Mouse (Mus musculus) ES-Bruce4 (cell line): ENCODE measurements around the gene Osbpl6.

Experiments used
- CTCF ChIP-seq: IDR thresholded peaks from one replicate; pipeline ENCODE4 v1.8.1; 2011; ENCODE audit warnings: low read depth, low read length
- POLR2A ChIP-seq: IDR thresholded peaks from one replicate; pipeline ENCODE4 v1.8.1; 2011; ENCODE audit warnings: low read length; ENCODE audit not compliant: insufficient read depth

- TF ChIP-seq POLR2A (no peak), CTCF (no peak)
Observed at GRCm38 (mm10) chr2:76417446-76418141, 11.3 kb downstream of the Osbpl6 start.
